Mouse (Mus musculus): ENCODE measurements at regions not wholly inside any gene's neighbourhood (a gene's known extent, or its start where the extent isn't known, plus 50 kb on each side); places are given as distances from the start of the nearest gene placed in this dataset.

- DNase-seq = no peak
Observed at GRCm38 (mm10) chr16:90610097-90610808, 117.0 kb downstream of the Mis18a start.

DNA sequence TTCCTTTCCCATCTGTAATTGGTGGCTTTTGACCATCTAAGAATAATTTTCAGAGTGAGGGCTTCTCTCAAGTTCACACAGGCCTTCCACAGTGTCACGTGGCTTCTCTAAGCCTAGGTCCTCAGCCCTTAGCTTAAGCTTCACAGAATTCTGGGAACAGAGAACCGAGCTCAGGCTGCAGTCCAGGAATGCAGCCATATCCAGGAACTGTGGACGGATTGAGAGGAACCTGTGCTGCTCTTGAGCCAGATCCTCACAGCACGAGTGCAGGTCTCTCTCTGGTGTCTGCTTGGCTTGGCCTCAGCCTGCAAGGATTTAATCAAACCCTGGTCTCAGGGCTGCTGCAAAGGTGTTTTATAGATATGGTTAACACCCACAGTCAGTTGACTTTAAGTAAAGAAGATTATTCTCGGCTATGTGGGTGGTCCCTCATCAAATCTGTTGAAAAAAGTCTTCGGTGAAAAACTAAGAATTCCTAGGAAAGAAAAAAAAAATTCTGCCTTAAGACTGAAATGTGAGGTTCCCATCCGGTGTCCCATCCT lies 127.8 kb downstream of the Mis18a start:
- no peak for DNase-seq

GRCm38 (mm10) chr16:90598727-90599126 lies 128.5 kb downstream of the Mis18a start:
- DNase-seq = no peak

GRCm38 (mm10) chr16:90592721-90593481 lies 134.3 kb downstream of the Mis18a start:
- no peak for DNase-seq

DNA sequence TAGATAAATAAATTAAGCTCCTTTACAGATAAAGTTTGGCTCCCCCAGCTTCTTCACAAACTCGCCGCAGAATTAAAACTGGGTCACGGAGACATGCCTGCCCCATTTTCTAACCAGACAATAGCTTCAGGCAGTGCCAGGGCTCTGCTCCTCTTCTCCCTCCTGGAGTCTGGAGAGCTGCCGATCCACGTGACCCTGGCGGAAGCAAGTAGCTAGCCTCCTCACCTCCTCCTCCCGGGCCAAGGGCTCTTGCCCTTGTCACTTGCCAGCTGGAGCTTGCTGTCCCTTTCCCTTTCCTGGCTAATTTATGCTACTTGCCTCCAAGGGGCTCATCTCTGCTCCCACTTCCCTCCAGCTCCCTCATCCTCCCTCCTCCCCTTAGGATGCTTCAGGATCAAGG lies 142.0 kb downstream of the Mis18a start:
- DNase-seq = no peak

DNA sequence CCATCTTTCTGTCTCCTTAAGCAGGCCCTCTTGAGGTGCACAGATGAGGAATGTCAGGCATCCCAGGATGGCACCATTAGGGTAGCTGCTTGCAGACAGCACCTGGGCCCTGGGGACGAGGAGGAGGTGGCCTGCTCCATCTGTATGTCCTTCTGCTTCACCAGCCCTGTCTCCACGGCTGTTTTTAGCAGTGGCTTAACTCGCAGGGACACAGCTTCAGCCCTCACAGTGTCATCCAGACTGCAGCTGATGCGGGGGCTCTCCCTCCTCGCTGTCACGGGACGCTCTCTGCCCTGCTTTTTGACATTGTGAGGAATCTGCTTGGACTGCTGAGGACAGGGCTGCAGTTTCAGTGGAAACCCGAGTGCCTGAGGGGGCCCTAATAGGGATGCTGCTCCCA lies 146.8 kb downstream of the Mis18a start:
- DNase-seq = no peak

DNA sequence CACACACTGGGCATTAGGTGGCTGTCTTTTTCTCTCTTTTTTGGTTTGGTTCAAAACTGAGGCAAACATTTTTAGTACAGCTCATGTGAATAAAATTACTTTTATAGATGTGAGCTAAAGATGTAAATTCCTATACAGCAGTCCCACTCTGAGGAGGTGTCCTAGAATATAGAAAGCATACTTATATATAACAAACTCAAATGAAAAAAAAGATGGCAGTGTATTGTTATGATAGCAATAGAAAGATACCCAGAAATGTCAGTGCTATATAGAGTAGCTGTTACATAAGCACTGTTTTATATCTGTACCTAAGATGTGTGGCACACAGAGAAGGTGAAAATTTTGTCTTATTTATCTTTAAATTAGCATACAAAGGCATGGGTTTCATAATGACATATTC lies 156.1 kb downstream of the Mis18a start:
- DNase-seq = no peak

DNA sequence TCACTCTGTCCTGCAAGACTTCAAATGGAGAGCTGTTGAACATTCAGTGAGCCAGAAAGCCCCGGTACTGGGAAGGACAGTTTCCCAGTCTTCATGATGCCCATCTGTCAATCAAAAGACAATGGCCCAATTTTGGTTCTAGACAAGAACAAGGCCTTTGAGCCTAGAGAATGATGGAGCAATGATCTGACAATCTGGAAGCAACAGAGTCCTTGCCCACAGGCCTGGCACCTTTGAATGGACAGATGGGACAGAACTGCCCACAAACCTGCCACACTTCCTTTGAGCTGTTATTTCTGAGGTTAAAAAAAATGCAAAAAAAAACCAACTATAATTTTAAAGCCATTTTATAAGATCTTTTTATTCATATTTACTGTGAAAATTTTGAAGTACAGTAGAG lies 157.4 kb downstream of the Mis18a start:
- no peak for DNase-seq

GRCm38 (mm10) chr16:90565182-90565581 lies 162.0 kb downstream of the Mis18a start:
- DNase-seq = no peak

- no peak for DNase-seq
Observed at GRCm38 (mm10) chr16:90553120-90553519, 167.3 kb downstream of the Hunk start.

DNA sequence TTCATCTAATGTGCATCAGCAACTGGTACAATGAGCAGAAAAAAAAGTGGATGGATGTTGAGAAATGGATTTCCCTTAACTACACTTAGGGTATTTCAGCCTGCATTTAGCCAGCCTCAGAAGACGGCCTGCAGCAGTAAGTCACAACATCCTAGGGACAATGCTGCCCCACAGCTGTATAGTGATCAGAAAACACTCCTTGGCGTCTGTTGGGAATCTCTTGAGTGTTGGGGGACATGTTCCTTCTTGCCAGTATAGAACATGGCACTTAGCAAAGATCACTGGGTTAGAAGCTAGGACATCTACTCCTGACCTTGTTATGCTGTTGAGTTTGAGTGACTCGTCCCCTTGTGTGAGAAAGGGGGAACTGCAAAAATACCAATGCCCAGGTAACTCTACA lies 165.2 kb downstream of the Hunk start:
- DNase-seq = no peak

GRCm38 (mm10) chr16:90550058-90550795 lies 164.4 kb downstream of the Hunk start:
- no peak for DNase-seq

Measured in gastrocnemius, postnatal 10 days (tissue).